Mouse (Mus musculus) liver, embryonic 12.5 days (tissue): ENCODE measurements at regions not wholly inside any gene's neighbourhood (a gene's known extent, or its start where the extent isn't known, plus 50 kb on each side); places are given as distances from the start of the nearest gene placed in this dataset.
A peak's percentile ranks its signal among the peaks of the same experiment; 100 is the strongest.

ENCODE experiments used
- ATAC-seq: fragments of 200-750 bp; cut with Nextera tagmentation; 2 replicates; pipeline ENCODE4 v1.8.0; 2017; ENCODE audit warnings: moderate number of reproducible peaks, mild to moderate bottlenecking, moderate library complexity
- H3K27ac ChIP-seq: fragments of 300-500 bp; sonication (generic); 2 replicates; pipeline ENCODE4 v1.5.1; 2016; ENCODE audit warnings: mild to moderate bottlenecking
- H3K27me3 ChIP-seq: fragments of 300-500 bp; sonication (generic); replicated peaks from 2 replicates; pipeline ENCODE4 v1.6.1; 2016; ENCODE audit warnings: mild to moderate bottlenecking, moderate library complexity
- H3K36me3 ChIP-seq: fragments of 300-500 bp; sonication (generic); 2 replicates; pipeline ENCODE4 v1.6.1; 2016; ENCODE audit warnings: mild to moderate bottlenecking, moderate library complexity
- H3K4me1 ChIP-seq: fragments of 300-500 bp; sonication (generic); 2 replicates; pipeline ENCODE4 v1.6.1; 2016
- H3K4me2 ChIP-seq: fragments of 300-500 bp; sonication (generic); 2 replicates; pipeline ENCODE4 v1.6.1; 2016; ENCODE audit warnings: mild to moderate bottlenecking, moderate library complexity
- H3K4me3 ChIP-seq: fragments of 300-500 bp; sonication (generic); 2 replicates; pipeline ENCODE4 v1.5.1; 2016; ENCODE audit warnings: mild to moderate bottlenecking, moderate library complexity
- H3K9ac ChIP-seq: fragments of 300-500 bp; sonication (generic); 2 replicates; pipeline ENCODE4 v1.6.1; 2016; ENCODE audit warnings: mild to moderate bottlenecking, moderate library complexity
- H3K9me3 ChIP-seq: fragments of 300-500 bp; sonication (generic); replicated peaks from 2 replicates; pipeline ENCODE4 v1.6.1; 2016; ENCODE audit warnings: mild to moderate bottlenecking, moderate library complexity
- WGBS: fragments of 180-500 bp; shearing (Covaris S2); methylation state at CpG from one replicate; pipeline ENCODE4 v1.1.7; 2016; ENCODE audit not compliant: insufficient replicate concordance; 5-methylcytosine and 5-hydroxymethylcytosine counted together

- Histone ChIP-seq H3K4me1 (peaks cover 56% of the 10 kb centered on the region), H3K36me3 (no peaks in the 10 kb centered on the region), H3K9ac (no peak overlapping the region), H3K4me3 (no peak overlapping the region), H3K27me3 (no peaks in the 10 kb centered on the region), H3K9me3 (no peaks in the 10 kb centered on the region), H3K27ac (peak overlapping the region; percentile 78), H3K4me2 (peak overlapping the region; percentile 50)
- WGBS, result 12% methylated on average over 5 of the region's 5 CpGs
- ATAC-seq, result peak; percentile 94
Observed at GRCm38 (mm10) chr14:55343914-55344313, 122.1 kb downstream of the Dhrs2 start.

GRCm38 (mm10) chr14:55345091-55345490 lies 123.3 kb downstream of the Dhrs2 start:
- ATAC-seq, result no peak
- no peak overlapping the region for H3K9ac ChIP-seq
- WGBS, result 69% methylated on average over 5 of the region's 5 CpGs

GRCm38 (mm10) chr14:55348098-55348497 lies 126.3 kb downstream of the Dhrs2 start:
- ATAC-seq, result no peak

More at GRCm38 (mm10) chr14:55345091-55345490, 123.3 kb downstream of the Dhrs2 start:
- H3K36me3 ChIP-seq, result no peaks in the 10 kb centered on the region
- peaks cover 44% of the 10 kb centered on the region for H3K4me1 ChIP-seq
- no peak overlapping the region for H3K4me2 ChIP-seq
- no peaks in the 10 kb centered on the region for H3K9me3 ChIP-seq
- H3K4me3 ChIP-seq, result no peak overlapping the region
- H3K27ac ChIP-seq, result peak overlapping the region; percentile 78; the same call in 1 of the 2 replicates
- H3K27me3 ChIP-seq, result no peaks in the 10 kb centered on the region

GRCm38 (mm10) chr14:55357258-55357657 lies 121.3 kb upstream of the Dhrs4 start:
- H3K4me2 ChIP-seq, result no peak overlapping the region
- no peak overlapping the region for H3K9ac ChIP-seq
- H3K9me3 ChIP-seq, result no peaks in the 10 kb centered on the region
- no peak overlapping the region for H3K4me3 ChIP-seq
- no peak for ATAC-seq
- 36% methylated on average over 2 of the region's 2 CpGs for WGBS
- H3K4me1 ChIP-seq, result no peaks in the 10 kb centered on the region
- no peaks in the 10 kb centered on the region for H3K27me3 ChIP-seq
- no peaks in the 10 kb centered on the region for H3K36me3 ChIP-seq
- H3K27ac ChIP-seq, result no peak overlapping the region

More at GRCm38 (mm10) chr14:55348098-55348497, 126.3 kb downstream of the Dhrs2 start:
- Histone ChIP-seq H3K4me1 (peaks cover 34% of the 10 kb centered on the region), H3K4me2 (no peak overlapping the region), H3K9me3 (no peaks in the 10 kb centered on the region), H3K9ac (no peak overlapping the region), H3K36me3 (no peaks in the 10 kb centered on the region), H3K4me3 (no peak overlapping the region), H3K27me3 (no peaks in the 10 kb centered on the region), H3K27ac (no peak overlapping the region)
- WGBS, result 82% methylated on average over 4 of the region's 4 CpGs

GRCm38 (mm10) chr14:55358429-55358828 lies 120.1 kb upstream of the Dhrs4 start:
- Histone ChIP-seq H3K4me3 (no peak overlapping the region), H3K9ac (no peak overlapping the region), H3K27ac (no peak overlapping the region), H3K9me3 (no peaks in the 10 kb centered on the region), H3K4me2 (no peak overlapping the region), H3K4me1 (no peaks in the 10 kb centered on the region), H3K27me3 (no peaks in the 10 kb centered on the region), H3K36me3 (no peaks in the 10 kb centered on the region)
- no peak for ATAC-seq
- WGBS, result 72% methylated on average over 2 of the region's 2 CpGs

GRCm38 (mm10) chr14:55362316-55362715 lies 116.2 kb upstream of the Dhrs4 start:
- Histone ChIP-seq H3K4me1 (no peaks in the 10 kb centered on the region), H3K9ac (no peak overlapping the region), H3K9me3 (no peaks in the 10 kb centered on the region), H3K27ac (no peak overlapping the region), H3K27me3 (no peaks in the 10 kb centered on the region), H3K4me3 (no peak overlapping the region), H3K36me3 (no peaks in the 10 kb centered on the region), H3K4me2 (no peak overlapping the region)
- 55% methylated on average over 4 of the region's 4 CpGs for WGBS
- ATAC-seq, result no peak

GRCm38 (mm10) chr14:55362757-55363156 lies 115.8 kb upstream of the Dhrs4 start:
- Histone ChIP-seq H3K4me3 (no peak overlapping the region), H3K9ac (no peak overlapping the region), H3K4me2 (no peak overlapping the region), H3K27ac (no peak overlapping the region), H3K9me3 (no peaks in the 10 kb centered on the region), H3K27me3 (no peaks in the 10 kb centered on the region), H3K4me1 (no peaks in the 10 kb centered on the region), H3K36me3 (no peaks in the 10 kb centered on the region)
- WGBS, result 69% methylated on average over 7 of the region's 7 CpGs
- ATAC-seq, result no peak

GRCm38 (mm10) chr14:55370384-55370783 lies 108.2 kb upstream of the Dhrs4 start:
- WGBS, result 48% methylated on average over 5 of the region's 5 CpGs
- Histone ChIP-seq H3K36me3 (no peaks in the 10 kb centered on the region), H3K4me3 (no peak overlapping the region), H3K4me2 (no peak overlapping the region), H3K4me1 (no peaks in the 10 kb centered on the region), H3K9me3 (no peaks in the 10 kb centered on the region), H3K27me3 (no peaks in the 10 kb centered on the region), H3K9ac (no peak overlapping the region), H3K27ac (no peak overlapping the region)
- no peak for ATAC-seq

- Histone ChIP-seq H3K36me3 (no peaks in the 10 kb centered on the region), H3K4me2 (no peak overlapping the region), H3K9me3 (no peaks in the 10 kb centered on the region), H3K27ac (no peak overlapping the region), H3K4me3 (no peak overlapping the region), H3K4me1 (no peaks in the 10 kb centered on the region), H3K27me3 (no peaks in the 10 kb centered on the region), H3K9ac (no peak overlapping the region)
- WGBS, result 69% methylated on average over 5 of the region's 5 CpGs
- ATAC-seq, result no peak
Observed at GRCm38 (mm10) chr14:55372960-55373359, 105.6 kb upstream of the Dhrs4 start.

- H3K27ac ChIP-seq, result no peak overlapping the region
- ATAC-seq, result no peak
- WGBS, result 50% methylated on average over 6 of the region's 6 CpGs
- 0 out of 2 replicates have a peak, but pooled peaks cover under 1% of the 10 kb centered on the region for H3K4me1 ChIP-seq
- no peak overlapping the region for H3K4me2 ChIP-seq
- no peak overlapping the region for H3K4me3 ChIP-seq
- no peaks in the 10 kb centered on the region for H3K36me3 ChIP-seq
- no peak overlapping the region for H3K9ac ChIP-seq
- H3K27me3 ChIP-seq, result no peaks in the 10 kb centered on the region
- H3K9me3 ChIP-seq, result no peaks in the 10 kb centered on the region
Observed at GRCm38 (mm10) chr14:55386773-55387172, 91.8 kb upstream of the Dhrs4 start.

- no peak for ATAC-seq
- H3K36me3 ChIP-seq, result no peaks in the 10 kb centered on the region
- H3K27me3 ChIP-seq, result no peaks in the 10 kb centered on the region
- 50% methylated on average over 6 of the region's 6 CpGs for WGBS
- H3K9me3 ChIP-seq, result no peaks in the 10 kb centered on the region
- no peak overlapping the region for H3K27ac ChIP-seq
- no peak overlapping the region for H3K4me2 ChIP-seq
- H3K4me3 ChIP-seq, result no peak overlapping the region
- peaks cover 6% of the 10 kb centered on the region for H3K4me1 ChIP-seq
- H3K9ac ChIP-seq, result no peak overlapping the region
Observed at GRCm38 (mm10) chr14:55387378-55387777, 91.2 kb upstream of the Dhrs4 start.

- WGBS, result 12% methylated on average over 6 of the region's 6 CpGs
- ATAC-seq, result peak; percentile 79
Observed at GRCm38 (mm10) chr14:55392390-55392789, 86.2 kb upstream of the Dhrs4 start.

GRCm38 (mm10) chr14:55406146-55406545 lies 72.4 kb upstream of the Dhrs4 start:
- no peak for ATAC-seq
- H3K4me3 ChIP-seq, result no peak overlapping the region
- no peaks in the 10 kb centered on the region for H3K9me3 ChIP-seq
- H3K27ac ChIP-seq, result no peak overlapping the region
- no peaks in the 10 kb centered on the region for H3K27me3 ChIP-seq
- no peaks in the 10 kb centered on the region for H3K36me3 ChIP-seq
- no peak overlapping the region for H3K9ac ChIP-seq
- no peaks in the 10 kb centered on the region for H3K4me1 ChIP-seq
- no peak overlapping the region for H3K4me2 ChIP-seq
- 79% methylated on average over 2 of the region's 2 CpGs for WGBS

More at GRCm38 (mm10) chr14:55392390-55392789, 86.2 kb upstream of the Dhrs4 start:
- peaks cover 13% of the 10 kb centered on the region for H3K4me1 ChIP-seq
- H3K9me3 ChIP-seq, result no peaks in the 10 kb centered on the region
- H3K27me3 ChIP-seq, result no peaks in the 10 kb centered on the region
- H3K36me3 ChIP-seq, result no peaks in the 10 kb centered on the region
- H3K4me2 ChIP-seq, result 0 out of 2 replicates have a peak overlapping the region, but pooled peaks have one; percentile 16
- H3K9ac ChIP-seq, result no peak overlapping the region
- H3K4me3 ChIP-seq, result no peak overlapping the region
- 0 out of 2 replicates have a peak overlapping the region, but pooled peaks have one; percentile 40 for H3K27ac ChIP-seq
